Mouse (Mus musculus): ENCODE results near the gene Dnmt3l.
"Not testable (repeated sequence)": the region's sequence is repeated elsewhere in the genome, so short reads cannot be mapped to it uniquely, and the experiment has no call there.

Gene Dnmt3l

DNA sequence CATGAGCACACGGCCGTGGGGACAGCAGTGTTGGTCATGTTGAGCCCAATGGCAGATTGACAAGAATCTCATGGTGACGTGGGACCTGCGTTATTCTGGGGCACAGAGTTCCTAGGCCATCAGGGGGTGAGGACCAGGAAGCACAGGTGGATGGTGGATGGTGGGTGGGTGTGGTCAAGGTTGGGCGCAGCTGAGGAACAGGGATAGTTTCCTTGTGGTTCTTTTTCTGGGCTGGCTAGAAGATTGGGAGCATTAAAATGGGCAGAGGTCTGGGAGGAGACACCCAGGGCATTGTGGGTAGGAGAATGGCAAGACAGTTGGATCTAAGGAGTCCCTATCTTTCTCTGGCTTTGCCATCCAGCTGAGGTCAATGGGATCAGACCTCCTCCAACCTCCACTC lies at the start of gene Dnmt3l:
TSS of gene Dnmt3l (plus strand) at position 301 of the 400 bp plus-strand sequence.
- DNase-seq (ENCODE audit: low read depth, low spot score) = no peak

DNA sequence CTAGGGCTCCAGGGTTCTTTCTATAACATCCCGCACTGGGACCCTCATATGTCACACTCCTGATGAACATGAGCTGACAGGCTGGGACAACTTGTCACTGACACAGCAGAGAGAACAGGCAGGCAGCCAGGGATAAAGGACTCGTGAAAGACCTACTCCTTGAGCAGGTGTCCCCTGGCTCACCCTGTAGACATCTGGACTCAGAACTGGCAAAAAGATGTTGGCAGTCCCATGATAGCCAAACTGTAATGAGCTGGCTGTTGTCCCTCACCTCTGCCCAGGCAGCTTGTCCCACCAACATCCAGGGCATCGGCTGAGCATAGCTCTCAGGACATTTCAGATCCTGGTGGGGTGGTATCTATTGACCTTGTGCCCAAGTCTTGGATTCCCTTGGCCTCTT lies 46.1 kb upstream of the Dnmt3l start:
- DNase-seq (ENCODE audit: low read depth, low spot score) = no peak

DNA sequence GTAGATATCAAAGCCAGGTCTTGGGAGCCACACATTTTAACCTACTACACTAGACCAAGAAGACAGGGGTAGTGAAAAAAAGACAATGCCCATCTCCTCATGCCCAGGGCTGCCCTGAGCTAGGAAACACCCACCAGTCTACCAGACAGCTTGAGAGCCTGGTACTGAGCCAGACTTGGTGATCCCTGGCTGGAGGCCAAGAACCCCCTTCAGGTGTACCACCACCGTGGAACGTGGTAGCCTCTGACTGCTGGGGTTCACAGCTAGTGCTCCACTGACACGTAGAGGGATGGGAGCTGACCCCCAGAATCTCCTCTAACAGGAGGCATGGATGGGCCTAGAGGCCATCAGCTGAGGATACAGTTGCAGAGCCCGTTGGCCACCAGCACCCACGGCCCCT lies 41.5 kb upstream of the Dnmt3l start:
- DNase-seq (ENCODE audit: low read depth, low spot score) = no peak

DNA sequence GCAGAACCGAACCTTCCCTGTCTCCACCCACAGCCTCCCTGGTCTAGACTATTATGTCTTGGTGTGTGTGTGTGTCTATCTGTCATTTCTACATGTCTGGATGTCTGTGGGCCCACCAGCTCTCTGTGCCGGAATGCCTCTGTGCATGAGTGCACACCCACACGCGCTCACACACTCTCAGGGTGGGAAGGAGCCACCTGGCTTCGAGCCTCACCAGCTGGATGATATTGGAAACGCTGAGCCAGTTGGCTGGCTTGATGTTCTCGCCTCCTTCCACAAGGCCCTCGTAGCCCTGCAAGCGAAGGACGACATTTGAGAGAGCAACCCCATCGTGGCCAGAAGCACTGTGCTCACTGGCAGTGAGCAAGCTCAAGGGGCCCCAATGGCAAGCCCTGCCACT lies 40.0 kb upstream of the Dnmt3l start:
- no peak for DNase-seq (ENCODE audit: low read depth, low spot score)

DNA sequence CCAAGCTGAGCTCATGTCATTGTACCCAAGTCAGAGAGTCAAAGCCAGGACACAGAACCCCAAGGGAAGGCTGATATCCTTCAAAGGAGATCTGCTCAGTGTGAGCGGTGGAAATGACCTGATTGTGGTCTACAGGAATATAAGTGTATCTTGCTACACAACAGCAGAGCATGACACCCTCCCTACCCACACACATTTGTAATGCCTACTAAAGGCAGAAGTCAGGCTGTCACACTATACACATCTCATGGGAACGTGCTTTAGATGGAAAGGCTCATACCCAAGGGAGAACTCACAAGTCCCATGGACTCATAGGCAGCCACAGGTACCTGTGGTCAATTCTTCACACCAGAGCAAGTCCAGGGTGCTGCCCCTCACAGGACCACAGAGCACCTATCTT lies 39.4 kb upstream of the Dnmt3l start:
- DNase-seq (ENCODE audit: low read depth, low spot score) = no peak

DNA sequence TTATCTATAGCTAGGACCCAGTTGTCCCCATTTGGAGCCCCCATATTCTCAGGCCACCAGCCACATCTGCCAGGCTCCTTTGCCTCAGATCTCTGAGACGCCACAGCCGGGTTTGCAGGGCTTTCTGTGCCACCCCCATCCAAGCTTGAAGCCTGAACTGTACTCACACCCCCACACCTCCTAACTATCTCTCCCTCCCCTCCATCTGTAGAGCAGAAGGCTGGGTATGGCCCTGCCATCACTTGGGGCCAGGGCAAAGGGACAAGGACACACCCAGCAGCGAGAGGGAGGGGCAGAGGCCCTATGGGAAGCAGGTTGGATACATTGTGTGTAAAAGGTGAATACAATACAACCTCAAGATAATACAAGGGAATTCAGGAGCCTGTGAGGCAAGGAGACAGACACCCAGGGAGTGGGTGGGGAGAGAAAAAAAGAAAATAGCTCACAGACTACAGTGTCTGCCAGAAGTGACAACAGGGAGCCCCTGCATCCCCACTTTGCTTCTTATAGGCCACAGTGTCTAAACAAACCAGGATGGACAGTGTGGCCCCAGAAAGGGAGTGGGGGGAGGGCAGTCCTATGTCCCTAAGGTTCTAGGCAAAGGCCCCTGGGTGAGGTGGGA lies 37.2 kb upstream of the Dnmt3l start:
- no peak for DNase-seq (ENCODE audit: low read depth, low spot score)

DNA sequence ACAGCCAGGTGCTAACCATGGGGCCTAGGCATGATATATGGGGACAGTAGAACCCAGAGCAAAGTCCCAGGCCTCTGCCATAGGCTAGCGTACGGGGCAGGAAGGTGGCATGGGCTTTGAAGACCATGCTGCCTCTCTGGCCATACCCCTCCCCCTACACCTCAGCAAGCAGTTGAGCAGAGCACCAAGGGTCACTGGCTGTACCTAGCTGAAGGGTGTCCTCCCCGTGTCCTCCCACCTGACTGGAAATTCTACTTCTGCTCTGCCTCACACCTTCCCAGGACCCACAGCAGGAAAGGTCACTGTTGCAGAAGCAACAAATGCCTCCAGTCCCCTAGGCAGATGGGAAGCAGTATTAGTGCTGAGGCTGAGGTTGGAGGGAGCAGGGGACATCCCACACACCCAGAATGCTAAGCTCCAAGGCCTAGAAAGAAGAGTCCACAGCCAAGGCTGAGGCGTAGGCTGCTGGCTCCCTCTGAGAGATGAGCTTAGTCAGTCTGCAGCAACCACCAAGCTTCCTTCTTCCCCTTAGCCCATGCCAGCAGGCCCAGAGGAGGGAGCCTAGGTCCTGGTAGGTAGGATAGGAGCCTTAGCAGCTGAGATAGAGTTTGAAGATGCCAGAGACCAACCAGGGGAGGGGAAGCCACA lies 35.8 kb upstream of the Dnmt3l start:
- no peak for DNase-seq (ENCODE audit: low read depth, low spot score)

DNA sequence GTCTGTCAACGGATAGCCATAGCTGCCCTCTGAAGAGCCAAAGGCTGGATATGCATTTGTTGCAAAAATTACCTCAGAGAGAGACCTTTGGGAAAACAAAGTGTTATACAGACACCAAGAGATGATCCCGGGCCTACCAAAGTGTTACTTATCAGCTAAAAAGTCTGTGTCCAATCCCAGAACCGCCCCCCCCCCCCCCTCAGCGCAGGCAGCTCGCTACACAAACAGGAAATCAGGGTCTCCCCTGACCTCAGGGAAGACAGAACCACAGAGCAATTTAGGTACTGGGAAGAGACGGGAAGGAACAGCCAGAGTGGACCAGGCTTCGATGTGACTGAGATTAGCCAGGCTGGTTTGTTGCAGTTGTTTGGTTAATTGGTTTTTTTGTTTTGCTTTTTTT lies 34.5 kb upstream of the Dnmt3l start:
- DNase-seq (ENCODE audit: low read depth, low spot score) = no peak

DNA sequence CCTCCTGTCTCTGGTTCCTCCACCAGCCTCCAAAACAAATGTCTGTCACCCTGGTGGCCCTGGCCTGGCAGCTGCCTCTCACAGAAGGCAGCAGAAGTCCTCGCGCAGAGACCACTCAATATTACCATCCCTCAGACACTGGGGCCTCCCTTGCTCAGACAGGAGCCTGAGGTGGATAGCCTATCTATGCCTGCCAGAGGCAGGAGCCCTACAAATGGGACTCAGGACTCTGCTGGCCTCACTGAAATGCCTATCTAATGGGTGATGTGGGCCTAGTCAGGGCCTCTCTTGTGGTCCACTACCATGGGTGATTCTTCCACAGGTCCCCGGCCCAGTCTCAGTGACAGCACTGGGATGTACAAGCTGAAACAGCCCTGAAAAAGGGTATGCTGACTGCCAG lies 33.6 kb upstream of the Dnmt3l start:
- no peak for DNase-seq (ENCODE audit: low read depth, low spot score)

DNA sequence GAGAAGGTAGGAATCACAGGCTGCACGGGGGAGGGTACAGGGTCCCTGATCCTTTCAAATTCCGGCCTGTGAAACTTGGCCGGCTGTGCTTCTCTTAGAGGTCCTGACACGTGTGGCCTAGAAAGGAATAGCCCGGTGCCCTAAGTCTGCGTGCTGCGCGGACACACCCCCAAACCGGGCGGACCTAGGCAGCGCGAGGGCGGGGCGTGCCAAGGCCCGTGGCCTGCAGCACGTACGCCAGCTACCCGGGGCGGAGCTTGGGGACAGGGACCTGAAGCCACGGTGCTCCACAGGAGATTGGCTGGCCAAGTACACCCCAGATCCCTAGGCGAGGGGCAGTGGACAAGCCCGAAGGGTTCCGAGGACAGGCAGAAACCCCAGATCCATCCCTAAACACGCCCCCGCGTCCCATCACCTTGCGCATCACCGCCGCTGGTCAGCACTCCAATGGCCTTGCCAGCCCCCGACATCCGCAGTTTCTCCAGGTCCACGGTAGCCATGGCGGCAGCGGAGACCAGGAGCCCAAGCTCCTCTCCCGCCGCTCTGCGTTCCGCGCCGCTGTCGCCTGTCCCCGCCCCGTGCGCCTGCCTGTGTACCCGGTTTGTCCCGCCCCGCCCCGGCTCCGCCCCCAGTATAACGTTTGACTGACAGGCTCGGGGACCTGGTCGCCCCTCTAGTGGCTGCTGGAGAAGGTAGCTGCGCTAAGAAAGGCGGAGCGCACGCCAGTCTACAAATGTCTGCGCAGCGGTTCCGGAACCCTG lies 32.4 kb upstream of the Dnmt3l start:
- peak; percentile 93 for DNase-seq (ENCODE audit: low read depth, low spot score)

DNA sequence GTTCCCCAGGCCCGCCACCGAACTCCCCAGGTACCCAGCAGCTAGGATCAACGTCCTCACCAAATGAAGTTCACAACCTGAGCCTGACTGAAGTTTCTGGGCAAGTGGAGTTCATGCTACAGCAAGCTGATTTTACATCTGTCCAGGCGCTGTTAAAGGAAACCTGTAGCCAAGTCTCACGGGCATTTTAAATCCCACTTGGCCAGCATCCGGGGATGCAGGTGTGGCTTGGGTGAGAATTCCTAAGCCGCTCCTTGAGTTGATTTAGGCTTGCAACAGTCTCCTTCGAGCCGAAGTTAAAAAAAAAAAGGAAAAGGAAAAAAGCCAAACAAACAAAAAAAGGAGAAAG lies 31.8 kb upstream of the Dnmt3l start, which contains the start of gene Pfkl:
TSS of gene Pfkl (minus strand) at position 139 of the 349 bp plus-strand sequence.
- no peak for DNase-seq (ENCODE audit: low read depth, low spot score)

DNA sequence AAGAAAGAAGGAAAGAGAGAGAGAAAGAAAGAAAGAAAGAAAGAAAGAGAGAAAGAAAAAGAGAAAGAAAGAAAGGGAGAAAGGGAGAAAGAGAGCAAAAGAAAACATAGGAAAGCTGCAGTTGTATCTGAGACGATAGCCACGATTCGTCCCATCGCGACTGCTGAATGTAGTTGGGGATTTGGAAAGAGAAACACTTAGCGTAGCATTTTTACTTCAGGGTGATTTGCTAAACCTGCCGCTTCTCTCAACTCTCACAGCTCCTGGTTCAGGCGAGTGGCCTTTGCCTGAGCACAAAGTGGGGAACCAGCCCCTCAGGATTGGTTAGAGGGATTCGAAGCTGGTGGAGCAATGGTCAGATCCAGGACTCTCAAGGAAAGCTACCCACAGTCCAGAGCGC lies 31.4 kb upstream of the Dnmt3l start:
- DNase-seq (ENCODE audit: low read depth, low spot score) = no peak

DNA sequence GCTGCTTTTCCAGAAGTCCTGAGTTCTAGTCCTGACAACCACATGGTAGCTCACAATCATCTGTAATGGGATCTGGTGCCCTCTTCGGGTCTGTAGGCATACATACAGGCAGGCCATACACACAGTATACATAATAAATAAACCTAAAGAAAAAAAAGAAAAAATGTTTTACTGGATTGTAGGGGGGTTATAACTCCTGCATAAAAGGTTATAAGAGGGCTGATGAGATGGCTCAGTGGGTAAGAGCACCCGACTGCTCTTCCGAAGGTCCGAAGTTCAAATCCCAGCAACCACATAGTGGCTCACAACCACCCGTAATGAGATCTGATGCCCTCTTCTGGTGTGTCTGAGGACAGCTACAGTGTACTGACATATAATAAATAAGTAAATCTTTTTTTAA lies 30.6 kb upstream of the Dnmt3l start:
- DNase-seq (ENCODE audit: low read depth, low spot score) = not testable (repeated sequence)

DNA sequence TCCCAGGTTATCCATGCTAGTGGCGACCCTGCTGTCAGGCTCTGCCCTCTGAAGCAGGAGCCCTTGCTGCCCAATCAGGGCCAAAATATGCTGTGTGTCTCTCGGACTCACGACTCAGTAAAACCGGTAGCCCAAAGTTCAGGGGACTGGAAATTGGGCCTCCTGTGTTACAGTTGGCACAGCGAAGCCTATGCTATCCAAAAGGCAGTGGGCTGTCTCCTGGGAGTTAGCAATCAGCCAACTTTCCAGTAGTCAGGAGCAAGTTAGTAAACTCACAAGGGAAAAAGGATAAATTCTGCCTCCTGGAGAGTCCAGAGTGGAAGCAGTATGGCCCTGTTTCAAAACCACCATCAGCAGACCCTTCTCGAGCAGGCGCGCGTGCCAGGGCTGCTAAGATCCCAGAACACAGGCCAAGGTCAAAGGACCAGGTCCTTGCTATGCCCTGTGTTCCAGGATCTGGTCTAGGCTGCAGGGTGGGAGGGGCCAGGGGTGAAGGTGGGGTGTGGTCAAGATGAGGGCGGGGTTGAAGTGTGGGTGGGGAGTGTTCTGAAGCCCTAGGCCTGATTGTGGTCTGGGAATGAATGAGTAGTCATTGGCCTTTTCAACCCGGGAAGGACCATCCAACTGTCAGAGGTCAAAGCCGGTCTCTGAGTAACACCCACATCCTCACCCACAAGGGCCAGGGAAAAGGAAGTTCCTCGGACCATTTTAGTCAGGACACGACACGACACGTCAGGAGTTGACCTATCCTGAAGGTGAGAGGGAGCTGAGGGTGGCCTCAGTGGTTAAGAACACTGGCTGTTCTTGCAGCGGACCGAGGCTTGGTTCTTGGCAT lies 28.9 kb upstream of the Dnmt3l start:
- DNase-seq (ENCODE audit: low read depth, low spot score) = no peak

DNA sequence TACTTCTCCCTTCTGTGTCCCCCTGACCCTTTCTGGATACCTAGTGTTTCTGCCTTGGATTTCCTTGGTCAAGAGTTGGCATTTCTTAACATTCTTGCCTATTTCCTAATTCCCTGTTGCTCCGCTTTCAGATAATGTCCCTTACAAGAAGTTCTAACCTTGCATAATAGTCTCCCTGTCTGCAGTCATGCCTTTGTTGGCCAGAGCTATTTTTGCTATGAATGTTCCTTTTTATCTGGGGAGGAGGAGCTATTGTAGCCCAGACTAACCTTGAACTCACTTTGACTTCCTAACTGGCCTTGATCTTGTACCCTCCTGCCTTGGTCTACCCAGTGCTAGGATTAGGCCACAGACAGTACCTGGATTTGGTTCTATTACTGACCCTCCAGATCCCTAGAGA lies 26.3 kb upstream of the Dnmt3l start:
- no peak for DNase-seq (ENCODE audit: low read depth, low spot score)

DNA sequence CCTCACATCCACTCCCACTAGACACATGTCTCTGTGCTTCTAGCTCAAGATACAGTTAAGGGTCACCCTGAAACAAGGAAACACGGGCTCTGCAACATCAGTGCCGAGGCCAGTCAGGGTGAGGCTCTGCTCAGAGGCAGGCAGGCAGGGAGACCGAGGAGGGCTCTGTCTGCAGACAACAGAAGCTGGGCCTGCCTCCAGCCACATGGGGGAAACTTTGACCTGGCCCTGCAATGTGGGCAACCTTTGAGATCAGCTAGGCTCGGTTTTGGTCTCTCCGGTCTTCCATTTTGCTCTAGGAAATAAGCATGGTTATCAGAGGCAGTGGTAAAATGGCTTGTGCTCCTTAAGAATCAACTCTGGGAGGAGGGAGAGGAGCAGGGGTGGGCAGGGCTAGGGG lies 25.4 kb upstream of the Dnmt3l start:
- DNase-seq (ENCODE audit: low read depth, low spot score) = no peak

DNA sequence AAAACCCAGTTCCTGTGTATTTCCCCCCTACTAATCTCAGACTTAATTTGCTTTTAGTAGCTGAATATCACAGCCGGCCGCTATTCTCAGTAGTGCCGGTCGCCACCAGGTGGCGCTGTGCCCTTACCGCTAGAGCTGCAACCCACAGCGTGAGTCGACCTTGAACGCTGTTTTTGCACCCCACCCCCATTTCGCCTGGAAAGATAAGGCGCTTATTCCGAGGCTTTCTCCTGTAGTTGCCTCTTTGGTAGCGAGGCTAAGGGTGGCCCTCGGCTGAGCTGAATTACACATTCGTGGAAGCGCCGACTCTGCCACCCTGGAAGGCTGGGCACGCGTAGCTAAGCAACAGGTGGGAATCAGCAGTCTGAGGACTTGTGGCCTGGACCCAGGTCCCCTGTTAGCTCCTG lies 22.9 kb upstream of the Dnmt3l start:
- DNase-seq (ENCODE audit: low read depth, low spot score) = peak; percentile 90

DNA sequence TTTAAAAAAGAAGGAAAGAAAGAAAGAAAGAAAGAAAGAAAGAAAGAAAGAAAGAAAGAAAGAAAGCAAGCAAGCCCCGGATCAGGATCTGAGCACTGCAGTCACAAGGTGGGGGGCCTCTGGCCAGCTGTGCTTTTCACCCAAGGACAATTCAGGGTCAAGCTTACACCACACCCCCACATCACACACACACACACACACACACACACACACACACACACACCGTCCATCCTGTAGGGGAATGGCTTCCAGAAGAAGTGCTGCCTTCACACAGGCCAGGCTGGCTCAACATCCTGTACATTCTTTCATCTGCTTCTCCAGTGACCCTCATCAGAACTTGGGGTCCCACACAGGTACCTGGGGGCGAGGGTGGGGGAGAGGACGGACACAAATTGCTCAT lies 22.5 kb upstream of the Dnmt3l start:
- DNase-seq (ENCODE audit: low read depth, low spot score) = no peak

DNA sequence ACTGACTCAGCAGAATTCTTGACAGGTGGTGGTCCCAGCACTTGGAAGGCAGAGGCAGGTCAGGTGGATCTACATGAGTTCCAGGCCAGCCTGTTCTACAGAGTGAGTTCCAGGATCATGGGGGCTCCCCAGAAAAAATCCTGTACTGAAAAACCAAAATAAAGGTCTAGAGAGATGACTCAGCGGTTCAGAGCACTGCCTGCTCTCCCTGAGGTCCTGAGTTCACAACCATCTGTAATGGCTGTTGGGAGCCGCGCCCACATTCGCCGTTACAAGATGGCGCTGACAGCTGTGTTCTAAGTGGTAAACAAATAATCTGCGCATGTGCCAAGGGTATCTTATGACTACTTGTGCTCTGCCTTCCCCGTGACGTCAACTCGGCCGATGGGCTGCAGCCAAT lies 21.8 kb upstream of the Dnmt3l start:
- not testable (repeated sequence) for DNase-seq (ENCODE audit: low read depth, low spot score)

DNA sequence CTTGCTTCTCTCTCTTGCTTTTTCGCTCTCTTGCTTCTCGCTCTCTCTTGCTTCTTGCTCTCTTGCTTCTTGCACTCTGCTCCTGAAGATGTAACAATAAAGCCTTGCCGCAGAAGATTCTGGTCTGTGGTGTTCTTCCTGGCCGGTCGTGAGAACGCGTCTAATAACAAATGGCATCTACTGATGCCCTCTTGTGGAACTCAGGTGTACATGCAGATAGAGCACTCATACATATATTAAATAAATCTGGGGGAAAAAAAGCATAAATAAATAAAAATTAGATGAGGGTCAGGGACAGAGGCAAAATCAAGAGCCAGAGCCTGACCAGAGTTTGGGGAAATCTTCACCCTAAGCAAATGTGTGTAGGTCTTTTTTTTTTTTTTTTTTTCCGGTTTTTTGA lies 16.3 kb upstream of the Dnmt3l start:
- DNase-seq (ENCODE audit: low read depth, low spot score) = not testable (repeated sequence)

DNA sequence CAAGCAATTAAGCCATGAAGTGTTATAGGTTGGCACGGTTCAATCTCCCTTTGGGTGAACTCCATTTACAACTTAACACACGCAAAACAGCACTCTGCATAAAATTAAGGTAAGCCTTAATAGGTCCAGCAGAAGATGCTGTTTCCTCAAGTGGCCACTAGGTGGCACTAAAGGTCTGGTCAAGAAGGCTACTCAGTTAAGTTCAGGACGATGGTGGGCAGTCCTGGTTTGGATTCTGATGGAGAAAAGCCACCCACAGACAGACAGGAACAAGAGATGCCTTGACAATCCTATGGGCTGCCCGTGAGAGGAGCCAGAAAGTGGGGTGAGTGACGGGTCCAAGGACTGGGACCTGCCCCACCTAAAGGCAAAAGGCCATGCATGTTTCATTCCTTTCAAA lies 13.6 kb upstream of the Dnmt3l start:
- peak; percentile 88 for DNase-seq (ENCODE audit: low read depth, low spot score)

DNA sequence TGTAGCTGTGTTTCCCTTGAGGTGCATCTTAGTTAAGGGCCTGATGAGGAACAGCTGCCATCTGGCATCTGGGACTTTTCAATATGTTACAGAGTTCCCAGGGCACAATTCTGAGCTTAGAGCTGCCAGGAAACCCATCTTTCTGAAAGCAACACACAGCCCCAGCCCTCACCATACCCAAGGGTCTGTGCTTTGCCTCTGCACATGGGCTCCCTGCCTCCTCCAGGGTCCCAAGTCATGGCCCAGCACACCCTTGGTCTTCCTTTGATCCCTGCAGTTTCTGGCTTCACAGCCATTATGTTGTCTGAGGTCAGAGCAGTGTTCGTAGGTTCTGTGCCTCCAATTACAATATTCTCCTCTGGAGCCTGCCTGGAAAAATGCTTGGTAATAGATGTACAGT lies 12.7 kb upstream of the Dnmt3l start:
- DNase-seq (ENCODE audit: low read depth, low spot score) = no peak

Data from mesoderm, embryonic 11.5 days (tissue).